Mouse (Mus musculus): Measurements from ENCODE around the gene Knop1. TPM values are rescaled to one million over a fixed set of nuclear protein-coding genes. Genes with fewer than 3 reads are reported as not detected.

Gene Knop1
- total and polyA plus RNA-seq, 3 experiments, result 5.3 to 14.0 (median 13.7) TPM

GRCm38 (mm10) chr7:118895469-118896450 is 39.7 kb upstream of the Knop1 start:
- H3K4me1 ChIP-seq (ENCODE audit: control insufficient read depth, insufficient read depth, low read length), result no peaks in the 10 kb centered on the region

DNA sequence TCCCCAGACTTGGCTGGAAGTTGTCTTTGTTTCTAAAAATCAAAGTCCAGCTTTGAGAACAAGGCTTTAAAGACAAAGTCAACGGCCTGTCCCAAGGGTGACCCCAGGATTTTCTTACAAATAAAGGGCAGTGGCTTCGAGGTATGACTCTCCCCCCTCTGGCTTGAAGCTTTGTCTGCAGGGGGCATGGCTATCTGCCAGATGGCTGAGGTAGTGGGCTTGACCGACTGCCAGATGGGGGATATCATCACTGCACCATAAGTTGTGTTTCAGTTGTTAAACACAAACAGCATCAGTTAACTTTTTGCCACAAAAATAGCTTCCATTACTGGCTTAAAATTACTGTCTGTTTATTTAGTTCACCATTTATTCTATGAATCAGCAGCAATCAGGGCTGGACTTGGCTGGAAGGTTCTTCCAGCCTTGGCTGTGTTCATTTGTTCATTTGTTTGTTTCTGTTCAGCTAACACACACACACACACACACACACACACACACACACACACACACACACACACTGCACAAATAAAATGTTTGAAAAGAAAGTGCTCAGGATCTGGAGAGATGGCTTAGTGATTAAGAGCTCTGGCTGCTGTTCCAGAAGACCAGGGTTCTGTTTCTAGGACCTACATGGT is 33.1 kb upstream of the Knop1 start:
- intact Hi-C loops (cut with DNase I), result loop anchor here (5.0 kb wide), 1 partner anchor 38 kb away; no protein-coding TSS in a partner anchor
- Histone ChIP-seq H3K36me3 (ENCODE audit: control insufficient read depth, insufficient read depth, low read length) (no peaks in the 10 kb centered on the region), H3K9ac (ENCODE audit: low read depth, low read length) (no peak overlapping the region), H3K4me1 (ENCODE audit: control insufficient read depth, insufficient read depth, low read length) (no peaks in the 10 kb centered on the region; the same call in 1 of the 2 replicates), H3K4me3 (no peak overlapping the region), H3K27ac (no peak overlapping the region), H3K27me3 (ENCODE audit: control insufficient read depth, insufficient read depth, low read length) (no peaks in the 10 kb centered on the region), H3K79me2 (replicated peaks; ENCODE audit: control insufficient read depth, insufficient read depth, low read length) (no peaks in the 10 kb centered on the region)
- no peak for DNase-seq
- WGBS, result 14% methylated on average over 3 of the region's 3 CpGs
- no peak for TF ChIP-seq CTCF (IDR thresholded peaks at IDR 0.05)
- no peak for TF ChIP-seq EP300 (IDR thresholded peaks at IDR 0.05; ENCODE audit: insufficient read depth, low read depth, low read length)
- TF ChIP-seq POLR2A (IDR thresholded peaks at IDR 0.05; ENCODE audit: insufficient read depth, low read depth, low read length), result no peak

More at GRCm38 (mm10) chr7:118895469-118896450, 39.7 kb upstream of the Knop1 start:
- no peaks in the 10 kb centered on the region for H3K79me2 ChIP-seq (replicated peaks; ENCODE audit: control insufficient read depth, insufficient read depth, low read length)
- H3K4me3 ChIP-seq, result no peak overlapping the region
- no peak for DNase-seq
- no peak for TF ChIP-seq POLR2A (IDR thresholded peaks at IDR 0.05; ENCODE audit: insufficient read depth, low read depth, low read length)
- TF ChIP-seq CTCF (IDR thresholded peaks at IDR 0.05), result no peak
- no peak for TF ChIP-seq EP300 (IDR thresholded peaks at IDR 0.05; ENCODE audit: insufficient read depth, low read depth, low read length)
- H3K27ac ChIP-seq, result no peak overlapping the region
- intact Hi-C loops (cut with DNase I), result no loop called here
- H3K9ac ChIP-seq (ENCODE audit: low read depth, low read length), result no peak overlapping the region
- no peaks in the 10 kb centered on the region for H3K27me3 ChIP-seq (ENCODE audit: control insufficient read depth, insufficient read depth, low read length)
- H3K36me3 ChIP-seq (ENCODE audit: control insufficient read depth, insufficient read depth, low read length), result no peaks in the 10 kb centered on the region
- WGBS, result 56% methylated on average over 10 of the region's 10 CpGs

- Histone ChIP-seq H3K9ac (ENCODE audit: low read depth, low read length) (no peak overlapping the region), H3K4me1 (ENCODE audit: control insufficient read depth, insufficient read depth, low read length) (no peaks in the 10 kb centered on the region; the same call in 1 of the 2 replicates), H3K27me3 (ENCODE audit: control insufficient read depth, insufficient read depth, low read length) (no peaks in the 10 kb centered on the region), H3K4me3 (no peak overlapping the region), H3K27ac (no peak overlapping the region), H3K79me2 (replicated peaks; ENCODE audit: control insufficient read depth, insufficient read depth, low read length) (no peaks in the 10 kb centered on the region), H3K36me3 (ENCODE audit: control insufficient read depth, insufficient read depth, low read length) (no peaks in the 10 kb centered on the region)
- intact Hi-C loops (cut with DNase I), result loop anchor here (5.0 kb wide), 1 partner anchor 40 kb away; no protein-coding TSS in a partner anchor
- 82% methylated on average over 6 of the region's 6 CpGs for WGBS
- DNase-seq, result no peak
- no peak for TF ChIP-seq POLR2A (IDR thresholded peaks at IDR 0.05; ENCODE audit: insufficient read depth, low read depth, low read length)
- TF ChIP-seq CTCF (IDR thresholded peaks at IDR 0.05), result no peak
- no peak for TF ChIP-seq EP300 (IDR thresholded peaks at IDR 0.05; ENCODE audit: insufficient read depth, low read depth, low read length)
Observed at GRCm38 (mm10) chr7:118887303-118888055, 31.4 kb upstream of the Knop1 start.

DNA sequence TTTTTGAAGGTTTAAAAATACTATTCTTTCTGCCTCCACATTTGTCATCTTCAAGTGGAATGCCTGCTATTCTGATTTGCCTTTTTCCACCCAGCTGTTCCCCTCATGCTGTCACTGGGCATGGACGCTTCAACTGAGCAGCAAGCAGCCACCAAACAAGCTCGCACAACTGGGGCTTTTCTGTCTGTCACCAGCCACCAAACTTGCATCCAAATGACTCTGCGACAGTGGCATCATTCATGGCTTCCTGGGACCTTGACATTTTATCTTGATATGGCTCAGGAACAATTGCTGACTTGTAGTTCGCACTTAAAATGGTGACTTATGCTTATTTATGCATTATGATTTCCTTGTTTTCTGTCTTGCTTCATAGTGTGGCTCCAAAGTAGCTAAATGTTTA is 28.9 kb upstream of the Knop1 start:
- no peak for DNase-seq
- no peak for TF ChIP-seq EP300 (IDR thresholded peaks at IDR 0.05; ENCODE audit: insufficient read depth, low read depth, low read length)
- TF ChIP-seq CTCF (IDR thresholded peaks at IDR 0.05), result no peak
- no peak for TF ChIP-seq POLR2A (IDR thresholded peaks at IDR 0.05; ENCODE audit: insufficient read depth, low read depth, low read length)
- no peaks in the 10 kb centered on the region for H3K79me2 ChIP-seq (replicated peaks; ENCODE audit: control insufficient read depth, insufficient read depth, low read length)
- no peak overlapping the region for H3K4me3 ChIP-seq
- 81% methylated on average over 4 of the region's 4 CpGs for WGBS
- intact Hi-C loops (cut with DNase I), result loop anchor here (5.0 kb wide), 1 partner anchor 42 kb away; no protein-coding TSS in a partner anchor
- no peaks in the 10 kb centered on the region; the same call in 1 of the 2 replicates for H3K4me1 ChIP-seq (ENCODE audit: control insufficient read depth, insufficient read depth, low read length)
- H3K9ac ChIP-seq (ENCODE audit: low read depth, low read length), result no peak overlapping the region
- no peaks in the 10 kb centered on the region for H3K27me3 ChIP-seq (ENCODE audit: control insufficient read depth, insufficient read depth, low read length)
- no peak overlapping the region for H3K27ac ChIP-seq
- no peaks in the 10 kb centered on the region for H3K36me3 ChIP-seq (ENCODE audit: control insufficient read depth, insufficient read depth, low read length)

DNA sequence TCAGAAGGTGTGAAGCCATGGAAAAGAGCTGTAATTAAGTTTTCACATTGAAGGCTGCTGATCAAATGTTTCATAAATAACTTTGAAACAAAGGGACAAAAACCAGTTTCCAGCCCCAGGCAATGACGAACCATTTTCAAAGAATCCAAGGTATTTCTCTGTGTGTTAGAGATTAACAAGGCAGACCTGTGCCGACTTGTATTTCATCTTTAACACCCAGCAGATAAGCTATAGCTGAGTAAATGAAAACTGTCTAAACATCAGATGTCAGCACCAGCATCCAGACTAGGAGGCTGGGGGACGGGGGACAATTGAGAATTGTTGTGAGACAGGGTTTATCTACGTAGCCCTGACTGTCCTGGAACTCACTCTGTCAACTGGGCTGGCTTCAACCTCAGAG is 27.9 kb upstream of the Knop1 start:
- no peak for TF ChIP-seq EP300 (IDR thresholded peaks at IDR 0.05; ENCODE audit: insufficient read depth, low read depth, low read length)
- TF ChIP-seq CTCF (IDR thresholded peaks at IDR 0.05), result no peak
- no peak for TF ChIP-seq POLR2A (IDR thresholded peaks at IDR 0.05; ENCODE audit: insufficient read depth, low read depth, low read length)
- no peak overlapping the region for H3K27ac ChIP-seq
- 79% methylated on average over 4 of the region's 4 CpGs for WGBS
- H3K9ac ChIP-seq (ENCODE audit: low read depth, low read length), result no peak overlapping the region
- no peaks in the 10 kb centered on the region for H3K79me2 ChIP-seq (replicated peaks; ENCODE audit: control insufficient read depth, insufficient read depth, low read length)
- no peak overlapping the region for H3K4me3 ChIP-seq
- no peaks in the 10 kb centered on the region for H3K27me3 ChIP-seq (ENCODE audit: control insufficient read depth, insufficient read depth, low read length)
- DNase-seq, result no peak
- intact Hi-C loops (cut with DNase I), result no loop called here
- no peaks in the 10 kb centered on the region; the same call in 1 of the 2 replicates for H3K4me1 ChIP-seq (ENCODE audit: control insufficient read depth, insufficient read depth, low read length)
- H3K36me3 ChIP-seq (ENCODE audit: control insufficient read depth, insufficient read depth, low read length), result no peaks in the 10 kb centered on the region

Data from heart, adult 2 months (tissue).